Mouse (Mus musculus) brain, adult 2 months (tissue): ENCODE data around the gene Ly6g5c.

Experiments
- DNase-seq: peaks from one replicate; pipeline ENCODE4 v3.0.0; 2011; ENCODE audit warnings: low read depth, low spot score

Ly6g5c gene

GRCm38 (mm10) chr17:35139269-35139668 lies 31.2 kb downstream of the Ly6g5c start:
- DNase-seq = no peak

- no peak for DNase-seq
These were observed 32.5 kb downstream of the Ly6g5c start for GRCm38 (mm10) chr17:35140490-35140996.

- DNase-seq = no peak
These were observed 33.9 kb downstream of the Ly6g5c start for GRCm38 (mm10) chr17:35141971-35142370.

- no peak for DNase-seq
These were observed 38.1 kb downstream of the Ly6g5c start for GRCm38 (mm10) chr17:35146139-35146538.

- no peak for DNase-seq
These were observed 39.3 kb downstream of the Ly6g5c start for GRCm38 (mm10) chr17:35147348-35147747.

- DNase-seq = no peak
These were observed 40.0 kb downstream of the Ly6g5c start for GRCm38 (mm10) chr17:35147922-35148639.

GRCm38 (mm10) chr17:35152121-35152520 lies 44.0 kb downstream of the Ly6g5c start:
- DNase-seq = no peak

- no peak for DNase-seq
These were observed 45.0 kb downstream of the Ly6g5c start for GRCm38 (mm10) chr17:35153077-35153476.

GRCm38 (mm10) chr17:35153931-35154330 lies 45.9 kb downstream of the Ly6g5c start:
- no peak for DNase-seq

GRCm38 (mm10) chr17:35154616-35155015 lies 46.5 kb downstream of the Ly6g5c start:
- no peak for DNase-seq

GRCm38 (mm10) chr17:35155451-35155850 lies 47.4 kb downstream of the Ly6g5c start:
- DNase-seq = no peak

GRCm38 (mm10) chr17:35156461-35157200 lies 48.6 kb downstream of the Ly6g5c start:
- DNase-seq = no peak

GRCm38 (mm10) chr17:35157254-35157653 lies 49.2 kb downstream of the Ly6g5c start:
- DNase-seq = no peak

- DNase-seq = no peak
These were observed 49.6 kb downstream of the Ly6g5c start for GRCm38 (mm10) chr17:35157661-35158175.

GRCm38 (mm10) chr17:35158850-35159593 lies 50.9 kb downstream of the Ly6g5c start:
- no peak for DNase-seq

- no peak for DNase-seq
These were observed 51.6 kb downstream of the Ly6g5c start for GRCm38 (mm10) chr17:35159638-35160037.

- no peak for DNase-seq
These were observed 53.3 kb downstream of the Ly6g5c start for GRCm38 (mm10) chr17:35161421-35161820.
